Mouse (Mus musculus): Measurements from ENCODE around the gene Grtp1. TPM values are rescaled to one million over a fixed set of nuclear protein-coding genes. Genes with fewer than 3 reads are reported as not detected.

Gene Grtp1
- polyA plus RNA-seq, 1 experiment from 2014 or later = 23.6 TPM

DNA sequence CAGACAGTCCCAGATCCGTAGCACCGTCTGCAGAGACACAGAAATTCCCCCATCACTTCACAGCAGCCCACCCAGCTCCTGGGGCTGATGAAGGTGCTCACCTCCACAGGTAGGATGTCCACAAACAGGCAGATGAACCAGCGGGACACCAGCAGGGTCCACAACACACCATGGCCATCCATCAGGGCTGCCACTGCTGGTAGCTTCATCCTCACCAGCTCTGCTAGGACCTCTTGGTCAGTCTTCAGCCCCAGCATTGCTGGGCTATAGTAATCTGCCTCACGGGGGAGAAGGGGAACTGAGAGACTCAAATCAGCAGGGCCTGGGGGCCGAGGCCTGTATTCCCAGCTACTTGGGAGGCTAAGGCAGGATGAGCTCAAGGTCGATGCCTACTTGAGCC, 20.9 kb downstream of the Grtp1 start:
- no peaks in the 10 kb centered on the region for H3K9me3 ChIP-seq (ENCODE audit: low read length)
- no peak overlapping the region for H3K4me2 ChIP-seq (replicated peaks; ENCODE audit: low read depth, low read length)
- H3K4me1 ChIP-seq (ENCODE audit: insufficient read depth, low read length) = no peaks in the 10 kb centered on the region
- H3K36me3 ChIP-seq (ENCODE audit: insufficient read depth, low read length) = peaks cover 17% of the 10 kb centered on the region
- no peak for ATAC-seq (ENCODE audit: low FRiP score, low TSS enrichment)
- no peaks in the 10 kb centered on the region for H3K27me3 ChIP-seq (ENCODE audit: insufficient read depth, low read length)
- H3K4me3 ChIP-seq (ENCODE audit: low read length) = no peak overlapping the region
- no peak overlapping the region for H3K9ac ChIP-seq (replicated peaks; ENCODE audit: low read length)
- WGBS = 72% methylated on average over 6 of the region's 6 CpGs
- no peak overlapping the region for H3K27ac ChIP-seq (ENCODE audit: low read length)

DNA sequence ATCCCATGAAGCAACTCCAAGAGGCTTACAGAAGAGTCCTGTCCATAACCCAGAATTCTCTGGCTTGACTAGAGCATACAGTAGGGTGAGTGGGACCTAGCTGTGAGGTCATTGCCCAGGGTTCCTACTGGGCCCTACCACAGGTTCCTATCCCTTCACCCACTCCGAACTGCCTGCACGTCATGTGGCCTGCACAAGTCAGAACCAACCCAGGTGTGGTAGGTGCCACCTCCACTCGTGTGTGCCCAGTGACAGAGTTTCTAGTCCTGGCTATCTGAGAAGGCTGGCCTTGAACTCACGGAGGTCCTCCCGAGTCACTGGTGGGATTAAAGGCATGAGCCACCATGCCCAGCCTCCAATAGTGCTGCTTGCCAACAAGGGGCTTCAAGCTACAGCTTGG, 22.3 kb downstream of the Grtp1 start:
- Histone ChIP-seq H3K4me2 (replicated peaks; ENCODE audit: low read depth, low read length) (no peak overlapping the region), H3K9me3 (ENCODE audit: low read length) (no peaks in the 10 kb centered on the region), H3K9ac (replicated peaks; ENCODE audit: low read length) (no peak overlapping the region), H3K36me3 (ENCODE audit: insufficient read depth, low read length) (peaks cover 30% of the 10 kb centered on the region), H3K4me3 (ENCODE audit: low read length) (no peak overlapping the region), H3K4me1 (ENCODE audit: insufficient read depth, low read length) (no peaks in the 10 kb centered on the region), H3K27me3 (ENCODE audit: insufficient read depth, low read length) (no peaks in the 10 kb centered on the region), H3K27ac (ENCODE audit: low read length) (no peak overlapping the region)
- no peak for ATAC-seq (ENCODE audit: low FRiP score, low TSS enrichment)
- 89% methylated on average over 5 of the region's 5 CpGs for WGBS

DNA sequence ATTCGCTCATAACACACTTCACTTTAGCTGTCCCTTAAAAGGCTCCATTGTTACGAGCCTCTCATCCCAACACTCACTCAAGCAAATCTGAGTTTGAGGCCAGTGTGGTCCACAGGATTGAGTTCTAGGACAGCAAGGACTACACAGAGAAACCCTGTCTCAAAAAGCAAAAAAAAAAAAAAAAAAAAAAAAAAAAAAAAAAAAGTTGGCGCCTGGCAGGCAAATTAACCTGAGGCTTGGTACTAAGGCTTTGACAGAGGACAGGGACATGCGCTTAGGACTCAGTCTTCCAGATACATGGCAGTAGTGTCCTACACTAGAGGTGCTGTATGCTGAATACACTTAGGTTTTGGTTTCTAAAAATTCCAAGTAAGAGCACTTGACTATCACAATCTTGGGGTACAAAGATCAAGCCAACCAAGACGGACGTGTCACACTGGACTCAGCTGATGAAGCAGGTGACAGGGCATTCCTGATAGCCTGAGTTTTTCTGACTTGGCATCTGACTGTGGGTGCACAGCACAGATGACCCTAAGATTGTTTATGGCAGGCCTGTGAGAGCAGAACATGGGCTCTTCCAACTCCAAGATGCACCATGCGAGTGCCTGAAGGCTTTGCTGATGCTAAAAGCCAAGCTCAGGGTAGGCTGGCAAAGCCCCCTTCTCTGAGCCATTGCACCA, 23.1 kb downstream of the Grtp1 start:
- H3K27me3 ChIP-seq (ENCODE audit: insufficient read depth, low read length) = no peaks in the 10 kb centered on the region
- no peaks in the 10 kb centered on the region for H3K9me3 ChIP-seq (ENCODE audit: low read length)
- ATAC-seq (ENCODE audit: low FRiP score, low TSS enrichment) = no peak

DNA sequence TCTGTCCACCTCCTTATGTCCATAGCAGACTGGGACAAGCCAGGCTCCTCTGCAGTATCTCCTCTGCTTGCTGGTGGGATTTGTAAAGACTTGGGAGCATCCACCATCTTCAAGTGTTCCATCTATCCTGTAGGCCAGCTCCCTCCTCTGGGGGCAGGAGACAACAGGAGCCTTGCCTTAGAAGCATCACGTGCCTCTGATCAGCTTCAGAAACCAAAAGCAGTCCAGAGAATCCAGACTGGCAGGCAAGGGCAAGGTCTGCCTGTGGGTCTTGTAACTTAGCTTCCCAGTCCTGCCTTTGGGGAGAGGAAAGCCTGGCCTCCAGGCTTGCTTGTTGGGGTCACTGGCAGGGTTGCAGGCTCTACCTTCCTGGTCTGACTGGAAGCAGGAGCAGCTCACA, 24.8 kb downstream of the Grtp1 start:
- ATAC-seq (ENCODE audit: low FRiP score, low TSS enrichment) = no peak
- peaks cover 53% of the 10 kb centered on the region for H3K36me3 ChIP-seq (ENCODE audit: insufficient read depth, low read length)
- H3K4me2 ChIP-seq (replicated peaks; ENCODE audit: low read depth, low read length) = no peak overlapping the region
- WGBS = 90% methylated on average over 1 of the region's 1 CpGs
- no peak overlapping the region for H3K9ac ChIP-seq (replicated peaks; ENCODE audit: low read length)
- no peaks in the 10 kb centered on the region for H3K27me3 ChIP-seq (ENCODE audit: insufficient read depth, low read length)
- H3K4me3 ChIP-seq (ENCODE audit: low read length) = no peak overlapping the region
- H3K27ac ChIP-seq (ENCODE audit: low read length) = no peak overlapping the region
- H3K9me3 ChIP-seq (ENCODE audit: low read length) = no peaks in the 10 kb centered on the region
- H3K4me1 ChIP-seq (ENCODE audit: insufficient read depth, low read length) = no peaks in the 10 kb centered on the region

More for the DNA sequence above, 23.1 kb downstream of the Grtp1 start:
- Histone ChIP-seq H3K4me3 (ENCODE audit: low read length) (no peak overlapping the region), H3K9ac (replicated peaks; ENCODE audit: low read length) (no peak overlapping the region), H3K27ac (ENCODE audit: low read length) (no peak overlapping the region), H3K4me1 (ENCODE audit: insufficient read depth, low read length) (no peaks in the 10 kb centered on the region), H3K4me2 (replicated peaks; ENCODE audit: low read depth, low read length) (no peak overlapping the region), H3K36me3 (ENCODE audit: insufficient read depth, low read length) (peaks cover 38% of the 10 kb centered on the region)
- 92% methylated on average over 7 of the region's 7 CpGs for WGBS

DNA sequence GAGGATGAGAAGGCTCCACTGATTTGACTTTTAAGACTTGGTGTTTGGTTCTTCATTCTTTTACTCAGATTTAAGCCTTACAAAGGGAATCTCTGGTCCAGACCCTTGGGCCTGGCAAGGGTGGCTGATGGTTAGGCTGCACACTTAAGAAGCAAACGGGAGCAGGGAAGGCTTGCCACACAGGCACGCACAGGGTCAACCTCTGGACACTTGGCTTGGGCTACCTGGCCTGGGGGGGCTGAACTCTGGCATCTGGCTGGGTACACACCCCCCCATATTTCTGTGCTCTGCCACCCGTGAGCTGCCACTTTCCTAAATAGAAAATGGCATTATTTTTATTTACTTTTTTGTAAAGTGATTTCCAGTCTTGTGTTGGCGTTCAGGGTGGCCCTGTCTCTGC, 25.6 kb downstream of the Grtp1 start:
- H3K27me3 ChIP-seq (ENCODE audit: insufficient read depth, low read length) = no peaks in the 10 kb centered on the region
- H3K27ac ChIP-seq (ENCODE audit: low read length) = no peak overlapping the region
- H3K36me3 ChIP-seq (ENCODE audit: insufficient read depth, low read length) = peaks cover 53% of the 10 kb centered on the region
- no peak overlapping the region for H3K4me2 ChIP-seq (replicated peaks; ENCODE audit: low read depth, low read length)
- H3K4me3 ChIP-seq (ENCODE audit: low read length) = no peak overlapping the region
- H3K4me1 ChIP-seq (ENCODE audit: insufficient read depth, low read length) = no peaks in the 10 kb centered on the region
- H3K9ac ChIP-seq (replicated peaks; ENCODE audit: low read length) = no peak overlapping the region
- no peak for ATAC-seq (ENCODE audit: low FRiP score, low TSS enrichment)
- 89% methylated on average over 4 of the region's 4 CpGs for WGBS
- no peaks in the 10 kb centered on the region for H3K9me3 ChIP-seq (ENCODE audit: low read length)

DNA sequence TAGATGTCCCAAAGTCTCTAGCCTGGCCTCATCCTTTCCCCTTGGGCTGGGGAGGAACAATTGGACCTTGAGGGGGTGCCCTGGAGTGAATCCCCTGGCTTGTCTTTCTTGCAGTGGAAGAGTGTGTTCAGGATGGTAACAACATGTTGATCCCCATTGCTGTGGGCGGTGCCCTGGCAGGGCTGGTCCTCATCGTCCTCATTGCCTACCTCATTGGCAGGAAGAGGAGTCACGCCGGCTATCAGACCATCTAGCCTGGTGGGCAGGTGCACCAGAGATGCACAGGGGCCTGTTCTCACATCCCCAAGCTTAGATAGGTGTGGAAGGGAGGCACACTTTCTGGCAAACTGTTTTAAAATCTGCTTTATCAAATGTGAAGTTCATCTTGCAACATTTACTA, 26.1 kb downstream of the Grtp1 start:
- WGBS = 91% methylated on average over 4 of the region's 4 CpGs
- H3K4me2 ChIP-seq (replicated peaks; ENCODE audit: low read depth, low read length) = no peak overlapping the region
- H3K4me1 ChIP-seq (ENCODE audit: insufficient read depth, low read length) = no peaks in the 10 kb centered on the region
- no peak overlapping the region for H3K4me3 ChIP-seq (ENCODE audit: low read length)
- H3K36me3 ChIP-seq (ENCODE audit: insufficient read depth, low read length) = peaks cover 55% of the 10 kb centered on the region
- H3K27me3 ChIP-seq (ENCODE audit: insufficient read depth, low read length) = no peaks in the 10 kb centered on the region
- ATAC-seq (ENCODE audit: low FRiP score, low TSS enrichment) = no peak
- H3K9me3 ChIP-seq (ENCODE audit: low read length) = no peaks in the 10 kb centered on the region
- H3K27ac ChIP-seq (ENCODE audit: low read length) = no peak overlapping the region
- H3K9ac ChIP-seq (replicated peaks; ENCODE audit: low read length) = no peak overlapping the region

DNA sequence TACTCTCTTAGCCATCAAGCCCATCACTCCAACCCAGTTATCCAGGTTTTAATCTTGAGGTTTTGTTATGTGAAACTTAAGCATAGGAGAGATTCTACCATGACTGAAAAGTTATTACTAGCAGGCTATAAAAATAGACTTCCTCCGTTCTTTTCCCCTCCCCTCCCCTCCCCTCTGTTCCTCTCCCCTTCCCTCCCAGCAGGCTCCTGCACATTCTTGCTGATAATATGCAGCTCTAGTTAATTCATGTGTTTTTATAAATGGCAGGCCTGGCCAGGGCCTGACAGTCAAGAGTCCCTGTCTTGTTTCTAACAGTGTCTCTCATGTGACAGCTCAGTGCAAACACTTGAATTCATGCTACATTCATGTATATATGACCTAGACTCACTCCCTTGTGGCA, 29.9 kb downstream of the Grtp1 start:
- ATAC-seq (ENCODE audit: low FRiP score, low TSS enrichment) = no peak
- Histone ChIP-seq H3K9ac (replicated peaks; ENCODE audit: low read length) (no peak overlapping the region), H3K4me1 (ENCODE audit: insufficient read depth, low read length) (no peaks in the 10 kb centered on the region), H3K9me3 (ENCODE audit: low read length) (no peaks in the 10 kb centered on the region), H3K27me3 (ENCODE audit: insufficient read depth, low read length) (no peaks in the 10 kb centered on the region), H3K36me3 (ENCODE audit: insufficient read depth, low read length) (peaks cover 66% of the 10 kb centered on the region), H3K4me3 (ENCODE audit: low read length) (no peak overlapping the region), H3K4me2 (replicated peaks; ENCODE audit: low read depth, low read length) (no peak overlapping the region), H3K27ac (ENCODE audit: low read length) (no peak overlapping the region)
- 31% methylated on average over 1 of the region's 1 CpGs for WGBS

DNA sequence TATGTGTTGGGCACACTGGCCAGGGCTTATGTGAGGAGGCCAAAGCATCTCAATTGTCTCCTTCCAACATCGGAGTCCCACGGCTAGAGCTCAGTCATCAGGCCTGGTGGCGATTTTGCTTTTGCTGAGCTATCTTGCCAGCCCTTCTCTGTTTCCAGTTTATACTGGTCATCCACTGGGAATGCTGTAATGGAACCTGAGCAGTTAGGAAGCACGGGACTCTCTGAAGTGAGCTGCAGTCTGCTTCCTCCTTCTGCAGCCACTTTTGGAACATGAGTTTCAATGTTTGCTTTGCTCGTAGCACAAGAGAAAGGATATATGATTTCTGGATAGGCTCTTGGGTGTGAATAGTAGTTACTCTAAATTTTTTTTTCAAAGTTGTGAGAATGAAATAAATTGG, 36.1 kb downstream of the Grtp1 start:
- Histone ChIP-seq H3K27me3 (ENCODE audit: insufficient read depth, low read length) (no peaks in the 10 kb centered on the region), H3K9ac (replicated peaks; ENCODE audit: low read length) (no peak overlapping the region), H3K27ac (ENCODE audit: low read length) (no peak overlapping the region), H3K4me1 (ENCODE audit: insufficient read depth, low read length) (peaks cover 8% of the 10 kb centered on the region), H3K4me2 (replicated peaks; ENCODE audit: low read depth, low read length) (no peak overlapping the region), H3K9me3 (ENCODE audit: low read length) (no peaks in the 10 kb centered on the region), H3K4me3 (ENCODE audit: low read length) (no peak overlapping the region), H3K36me3 (ENCODE audit: insufficient read depth, low read length) (peaks cover 19% of the 10 kb centered on the region)
- no peak for ATAC-seq (ENCODE audit: low FRiP score, low TSS enrichment)
- WGBS = 82% methylated on average over 5 of the region's 5 CpGs

DNA sequence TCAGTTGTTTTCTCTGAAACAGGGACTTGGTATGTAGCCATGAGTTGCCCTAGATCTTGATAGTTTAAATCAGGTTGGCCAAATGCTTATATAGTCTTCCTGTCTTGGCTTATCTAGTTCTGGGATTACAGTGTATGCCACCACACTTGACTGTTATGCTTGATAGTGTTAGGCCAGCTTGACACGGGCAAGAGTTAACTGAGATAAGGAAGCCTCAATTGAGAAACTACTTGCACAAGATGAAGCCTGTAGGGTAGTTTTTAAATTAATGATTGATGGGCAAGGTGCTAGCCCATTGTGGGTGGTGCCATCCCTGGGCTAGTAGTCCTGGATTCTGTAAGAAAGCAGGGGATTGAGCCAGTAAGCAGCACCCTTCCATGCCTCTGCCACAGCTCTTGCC, 36.9 kb downstream of the Grtp1 start:
- 82% methylated on average over 1 of the region's 1 CpGs for WGBS
- H3K36me3 ChIP-seq (ENCODE audit: insufficient read depth, low read length) = peaks cover 12% of the 10 kb centered on the region

DNA sequence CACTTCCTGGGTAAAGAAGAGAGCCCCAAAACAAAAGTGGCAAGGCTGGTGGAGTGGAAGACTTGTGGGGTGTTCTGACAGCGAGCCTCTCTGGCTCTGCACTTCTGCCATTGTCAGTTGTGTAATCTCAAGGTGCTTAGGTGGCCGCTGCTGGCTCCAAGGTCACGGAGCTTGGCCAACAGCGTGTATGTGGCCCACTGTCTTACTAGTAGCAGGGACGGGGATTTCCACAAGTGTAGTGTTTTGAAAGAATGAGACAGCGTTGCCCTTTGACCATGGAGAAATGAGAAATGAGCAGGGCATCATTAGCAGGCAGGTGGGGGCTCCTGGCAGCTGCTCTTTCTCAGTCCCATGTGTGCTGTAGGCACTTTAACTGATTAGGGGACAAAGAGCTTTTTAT, 38.3 kb downstream of the Grtp1 start:
- no peaks in the 10 kb centered on the region for H3K9me3 ChIP-seq (ENCODE audit: low read length)
- WGBS = 89% methylated on average over 6 of the region's 6 CpGs
- peaks cover 1% of the 10 kb centered on the region; the same call in 1 of the 2 replicates for H3K36me3 ChIP-seq (ENCODE audit: insufficient read depth, low read length)
- H3K4me3 ChIP-seq (ENCODE audit: low read length) = no peak overlapping the region
- H3K27me3 ChIP-seq (ENCODE audit: insufficient read depth, low read length) = no peaks in the 10 kb centered on the region
- no peak overlapping the region for H3K9ac ChIP-seq (replicated peaks; ENCODE audit: low read length)
- H3K4me2 ChIP-seq (replicated peaks; ENCODE audit: low read depth, low read length) = no peak overlapping the region
- H3K4me1 ChIP-seq (ENCODE audit: insufficient read depth, low read length) = peaks cover 11% of the 10 kb centered on the region
- no peak for ATAC-seq (ENCODE audit: low FRiP score, low TSS enrichment)
- no peak overlapping the region for H3K27ac ChIP-seq (ENCODE audit: low read length)

More for the DNA sequence above, 36.9 kb downstream of the Grtp1 start:
- no peak for ATAC-seq (ENCODE audit: low FRiP score, low TSS enrichment)
- Histone ChIP-seq H3K9me3 (ENCODE audit: low read length) (no peaks in the 10 kb centered on the region), H3K27ac (ENCODE audit: low read length) (no peak overlapping the region), H3K4me1 (ENCODE audit: insufficient read depth, low read length) (peaks cover 10% of the 10 kb centered on the region), H3K9ac (replicated peaks; ENCODE audit: low read length) (no peak overlapping the region), H3K27me3 (ENCODE audit: insufficient read depth, low read length) (no peaks in the 10 kb centered on the region), H3K4me2 (replicated peaks; ENCODE audit: low read depth, low read length) (no peak overlapping the region), H3K4me3 (ENCODE audit: low read length) (no peak overlapping the region)
